Comparison of ENCODE assay signal across 16 mouse cellular contexts in the genomic region with DNA sequence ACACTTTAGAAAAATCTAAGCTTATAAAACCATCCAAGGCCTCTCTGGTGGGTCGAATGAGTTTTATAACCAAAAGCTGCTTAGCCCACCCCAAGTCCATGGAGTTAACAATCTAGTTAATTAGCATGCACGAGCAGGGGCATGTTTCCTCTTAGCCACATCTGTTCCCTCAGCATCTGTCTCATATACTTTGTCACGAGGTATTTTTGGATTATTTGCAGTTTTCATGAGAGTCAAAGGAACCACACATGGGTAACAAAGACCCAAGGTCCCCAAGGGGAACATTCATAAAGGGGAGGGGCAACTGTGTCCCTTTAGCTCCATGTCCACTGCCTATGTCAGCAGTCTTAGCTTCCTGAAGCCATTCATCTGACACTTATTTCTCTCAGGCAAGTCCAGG.
A peak's percentile ranks its signal among the peaks of the same experiment; 100 is the strongest.
DNase-seq lines count a peak whose midpoint lies in the region; ATAC-seq and TF ChIP-seq lines count a peak whose summit lies in the region.
"Had no signal": no experiment of that assay in that cellular context is flagged by ENCODE, and none has a peak within 500 bp of the region (broad histone marks: within the 10 kb centered on the region; RNA-seq: fewer than 3 reads in every experiment).

No protein-coding gene starts in this region.

- no peaks in the 10 kb centered on the region for H3K27me3 ChIP-seq in heart, embryonic 12.5 days (replicated peaks)
- no peaks in the 10 kb centered on the region for H3K27me3 ChIP-seq in midbrain, embryonic 11.5 days (ENCODE audit: control insufficient read depth, insufficient read depth, low read length)
- H3K27me3 ChIP-seq in midbrain, embryonic 16.5 days (ENCODE audit: control insufficient read depth, insufficient read depth, low read depth, low read length): no peaks in the 10 kb centered on the region
- H3K27me3 ChIP-seq in embryonic facial prominence, embryonic 10.5 days (replicated peaks; ENCODE audit: low read depth, poor library complexity, severe bottlenecking): no peaks in the 10 kb centered on the region
- no peaks in the 10 kb centered on the region for H3K27me3 ChIP-seq in limb, embryonic 14.5 days (ENCODE audit: control insufficient read depth, insufficient read depth, low read length)
- H3K27me3 ChIP-seq: liver, embryonic 12.5 days; neural tube, embryonic 15.5 days had no signal

- TF ChIP-seq POLR2A in limb, embryonic 14.5 days (IDR thresholded peaks at IDR 0.05; ENCODE audit: borderline replicate concordance, extremely low read depth, insufficient read depth, insufficient read length): no peak

- H3K9ac ChIP-seq in heart, embryonic 12.5 days: no peak overlapping the region
- no peak overlapping the region for H3K9ac ChIP-seq in midbrain, embryonic 11.5 days (ENCODE audit: low read length)
- no peak overlapping the region for H3K9ac ChIP-seq in midbrain, embryonic 16.5 days (ENCODE audit: low read depth, low read length)
- no peak overlapping the region for H3K9ac ChIP-seq in limb, embryonic 14.5 days (ENCODE audit: low read depth, low read length, severe bottlenecking)
- H3K9ac ChIP-seq: liver, embryonic 12.5 days; neural tube, embryonic 15.5 days had no signal

- H3K36me3 ChIP-seq in heart, embryonic 12.5 days: no peaks in the 10 kb centered on the region
- H3K36me3 ChIP-seq in midbrain, embryonic 11.5 days (ENCODE audit: control insufficient read depth, insufficient read depth, low read length): no peaks in the 10 kb centered on the region
- no peaks in the 10 kb centered on the region for H3K36me3 ChIP-seq in midbrain, embryonic 16.5 days (ENCODE audit: control insufficient read depth, insufficient read depth, low read length)
- H3K36me3 ChIP-seq in embryonic facial prominence, embryonic 10.5 days (replicated peaks): no peaks in the 10 kb centered on the region
- no peaks in the 10 kb centered on the region for H3K36me3 ChIP-seq in limb, embryonic 14.5 days (ENCODE audit: control insufficient read depth, insufficient read depth, low read length)
- H3K36me3 ChIP-seq: liver, embryonic 12.5 days; neural tube, embryonic 15.5 days had no signal

- no peak for DNase-seq in heart, postnatal 4 days
- DNase-seq in midbrain, embryonic 11.5 days (ENCODE audit: low spot score, missing footprints): peak; percentile 72
- no peak for DNase-seq in embryonic facial prominence, embryonic 10.5 days (ENCODE audit: low spot score)
- DNase-seq in limb, embryonic 14.5 days (ENCODE audit: low spot score): peak; percentile 37
- DNase-seq in lung, postnatal 36 days: no peak
- DNase-seq: adrenal gland, adult 8-10 months; cerebellum, adult 18-20 months; gastrocnemius, postnatal 14 days; heart, postnatal 36 days; retina, postnatal 1 day; thymus, postnatal 4 days had no signal

- peaks cover 38% of the 10 kb centered on the region for H3K4me1 ChIP-seq in heart, embryonic 12.5 days (replicated peaks)
- no peaks in the 10 kb centered on the region; the same call in 1 of the 2 replicates for H3K4me1 ChIP-seq in midbrain, embryonic 11.5 days (ENCODE audit: control insufficient read depth, insufficient read depth, low read length)
- H3K4me1 ChIP-seq in midbrain, embryonic 16.5 days (ENCODE audit: control insufficient read depth, insufficient read depth, low read length): 0 out of 2 replicates have a peak, but pooled peaks cover 5% of the 10 kb centered on the region
- H3K4me1 ChIP-seq in embryonic facial prominence, embryonic 10.5 days: peaks cover 18% of the 10 kb centered on the region
- H3K4me1 ChIP-seq in limb, embryonic 14.5 days (ENCODE audit: control insufficient read depth, insufficient read depth, low read length): peaks cover 16% of the 10 kb centered on the region

- no peak overlapping the region for H3K4me2 ChIP-seq in heart, embryonic 12.5 days
- H3K4me2 ChIP-seq in midbrain, embryonic 11.5 days: no peak overlapping the region
- H3K4me2 ChIP-seq in midbrain, embryonic 16.5 days (ENCODE audit: low read length): no peak overlapping the region
- H3K4me2 ChIP-seq in limb, embryonic 14.5 days (replicated peaks; ENCODE audit: low read depth, low read length, severe bottlenecking): no peak overlapping the region
- H3K4me2 ChIP-seq: liver, embryonic 12.5 days; neural tube, embryonic 15.5 days had no signal

- H3K27ac ChIP-seq in heart, embryonic 12.5 days (ENCODE audit: poor library complexity, severe bottlenecking): peak overlapping the region; percentile 50; the same call in 1 of the 2 replicates
- no peak overlapping the region for H3K27ac ChIP-seq in midbrain, embryonic 11.5 days (ENCODE audit: low read depth, low read length)
- H3K27ac ChIP-seq in midbrain, embryonic 16.5 days (ENCODE audit: low read length): no peak overlapping the region
- H3K27ac ChIP-seq in embryonic facial prominence, embryonic 10.5 days (replicated peaks): 0 out of 2 replicates have a peak overlapping the region, but pooled peaks have one; percentile 30
- H3K27ac ChIP-seq in limb, embryonic 14.5 days (replicated peaks; ENCODE audit: low read depth, low read length): no peak overlapping the region
- H3K27ac ChIP-seq: kidney, postnatal 0 days; liver, embryonic 12.5 days; neural tube, embryonic 15.5 days had no signal

- no peak for ATAC-seq in heart, embryonic 12.5 days (ENCODE audit: insufficient number of reproducible peaks, low FRiP score)
- ATAC-seq in midbrain, embryonic 11.5 days (ENCODE audit: low FRiP score): peak; percentile 22; the same call in 1 of the 2 replicates
- no peak for ATAC-seq in midbrain, embryonic 16.5 days
- peak; percentile 55; the same call in 1 of the 2 replicates for ATAC-seq in limb, embryonic 14.5 days (ENCODE audit: low FRiP score, low read depth)

- no peaks in the 10 kb centered on the region for H3K9me3 ChIP-seq in heart, embryonic 12.5 days (replicated peaks)
- H3K9me3 ChIP-seq in midbrain, embryonic 11.5 days (ENCODE audit: control insufficient read depth, low read length): no peaks in the 10 kb centered on the region
- H3K9me3 ChIP-seq in midbrain, embryonic 16.5 days (replicated peaks; ENCODE audit: control insufficient read depth, low read length, poor library complexity, severe bottlenecking): no peaks in the 10 kb centered on the region
- H3K9me3 ChIP-seq in embryonic facial prominence, embryonic 10.5 days: no peaks in the 10 kb centered on the region
- H3K9me3 ChIP-seq in limb, embryonic 14.5 days (ENCODE audit: control insufficient read depth, low read length): no peaks in the 10 kb centered on the region
- H3K9me3 ChIP-seq: liver, embryonic 12.5 days; neural tube, embryonic 15.5 days had no signal

- WGBS in heart, embryonic 12.5 days: 70% methylated on average over 3 of the region's 3 CpGs
- WGBS in midbrain, embryonic 11.5 days: 62% methylated on average over 3 of the region's 3 CpGs
- whole genome bisulfite sequencing in midbrain, embryonic 16.5 days: 43% methylated on average over 3 of the region's 3 CpGs
- 59% methylated on average over 3 of the region's 3 CpGs for WGBS in embryonic facial prominence, embryonic 10.5 days
- 9% methylated on average over 3 of the region's 3 CpGs for WGBS in limb, embryonic 14.5 days

- H3K4me3 ChIP-seq in heart, embryonic 12.5 days: no peak overlapping the region
- no peak overlapping the region for H3K4me3 ChIP-seq in midbrain, embryonic 11.5 days (ENCODE audit: low read depth, low read length)
- H3K4me3 ChIP-seq in midbrain, embryonic 16.5 days (ENCODE audit: low read depth, low read length): no peak overlapping the region
- no peak overlapping the region for H3K4me3 ChIP-seq in embryonic facial prominence, embryonic 10.5 days
- H3K4me3 ChIP-seq in limb, embryonic 14.5 days (replicated peaks; ENCODE audit: low read length): no peak overlapping the region
- H3K4me3 ChIP-seq: liver, embryonic 12.5 days; neural tube, embryonic 15.5 days had no signal

Comparison
In these comparisons a context has a peak if more than half of its experiments do, and no peak if none do; other contexts are left out.
1. ATAC-seq: peak in midbrain, embryonic 11.5 days (single experiment) and limb, embryonic 14.5 days (single experiment); none in heart, embryonic 12.5 days (single experiment) and midbrain, embryonic 16.5 days (single experiment).
2. H3K27ac ChIP-seq: peak in heart, embryonic 12.5 days (single experiment) and embryonic facial prominence, embryonic 10.5 days (single experiment); none in midbrain, embryonic 11.5 days (single experiment), midbrain, embryonic 16.5 days (single experiment) and limb, embryonic 14.5 days (single experiment).
3. DNase-seq: peak in midbrain, embryonic 11.5 days (single experiment) and limb, embryonic 14.5 days (single experiment); none in heart, postnatal 4 days (single experiment), embryonic facial prominence, embryonic 10.5 days (single experiment) and lung, postnatal 36 days (single experiment).